Mouse (Mus musculus) cerebellum, postnatal 14 days (tissue): ENCODE data around the gene Kpna7.

Experiments
- DNase-seq, 2 experiments: peaks; one replicate each; pipeline ENCODE4 v3.0.0; 2021; ENCODE audit warnings: mixed read lengths in 2 of 2

Kpna7 gene

DNA sequence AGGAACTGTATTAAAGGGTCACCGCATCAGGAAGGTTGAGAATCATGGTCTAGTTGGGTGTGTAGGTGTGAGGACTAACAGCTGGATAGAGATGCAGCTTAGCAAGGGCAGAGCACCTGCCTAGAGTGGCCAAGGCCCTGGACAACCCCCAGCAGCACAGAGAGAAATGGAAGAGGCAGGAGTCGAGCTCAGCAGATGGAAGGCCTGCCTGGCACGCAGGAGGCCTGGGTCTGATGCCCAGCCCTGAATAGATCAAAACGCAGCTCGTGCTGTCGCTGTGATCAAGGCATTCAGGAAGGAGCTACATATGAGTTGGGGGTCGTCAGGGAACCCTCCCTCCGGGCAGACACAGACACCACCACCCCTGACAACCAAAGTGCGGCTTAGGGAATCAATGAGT lies 125.6 kb downstream of the Kpna7 start:
- DNase-seq, result peak; percentile 69 to 78

DNA sequence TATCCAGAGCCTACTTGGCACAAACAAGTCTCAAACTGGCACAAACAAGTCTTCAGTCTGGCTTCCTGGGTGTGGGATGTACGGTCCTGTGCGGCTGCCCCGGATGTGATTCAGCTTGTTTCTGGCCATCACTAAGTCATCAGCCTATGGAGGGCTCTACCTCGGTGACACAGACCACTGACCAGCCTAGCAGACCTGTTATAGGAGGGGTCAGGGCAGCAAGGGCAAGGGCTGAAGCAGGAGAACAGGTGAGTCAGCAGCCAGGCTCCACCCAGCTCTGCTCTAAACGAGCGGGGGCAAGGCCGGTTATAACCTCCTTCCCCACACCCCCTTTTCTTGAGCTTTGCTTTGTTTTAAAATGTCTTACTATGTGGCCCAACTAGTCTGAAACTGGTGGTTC lies 129.4 kb downstream of the Kpna7 start:
- DNase-seq, result no peak

DNA sequence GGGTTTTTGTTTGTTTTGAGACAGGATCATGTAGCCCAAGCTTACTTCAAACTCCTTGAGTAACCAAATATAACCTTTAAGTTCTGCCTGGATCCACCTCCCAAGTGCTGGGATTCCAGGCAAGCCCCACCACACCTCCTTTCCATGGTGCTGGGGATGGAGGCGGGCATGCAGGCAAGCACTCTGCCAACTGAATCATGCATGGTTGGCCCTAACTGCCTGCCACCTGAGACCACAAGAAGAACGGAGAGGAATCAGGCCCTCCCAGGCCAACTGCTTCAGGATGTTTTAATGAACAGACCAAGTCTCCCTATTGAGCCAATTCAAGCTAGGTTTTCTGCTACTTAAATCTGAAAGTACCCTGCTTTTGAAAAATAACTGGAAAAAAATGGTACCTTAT lies 131.2 kb downstream of the Kpna7 start:
- peak in 1 of 2 experiments; percentile 46 for DNase-seq

DNA sequence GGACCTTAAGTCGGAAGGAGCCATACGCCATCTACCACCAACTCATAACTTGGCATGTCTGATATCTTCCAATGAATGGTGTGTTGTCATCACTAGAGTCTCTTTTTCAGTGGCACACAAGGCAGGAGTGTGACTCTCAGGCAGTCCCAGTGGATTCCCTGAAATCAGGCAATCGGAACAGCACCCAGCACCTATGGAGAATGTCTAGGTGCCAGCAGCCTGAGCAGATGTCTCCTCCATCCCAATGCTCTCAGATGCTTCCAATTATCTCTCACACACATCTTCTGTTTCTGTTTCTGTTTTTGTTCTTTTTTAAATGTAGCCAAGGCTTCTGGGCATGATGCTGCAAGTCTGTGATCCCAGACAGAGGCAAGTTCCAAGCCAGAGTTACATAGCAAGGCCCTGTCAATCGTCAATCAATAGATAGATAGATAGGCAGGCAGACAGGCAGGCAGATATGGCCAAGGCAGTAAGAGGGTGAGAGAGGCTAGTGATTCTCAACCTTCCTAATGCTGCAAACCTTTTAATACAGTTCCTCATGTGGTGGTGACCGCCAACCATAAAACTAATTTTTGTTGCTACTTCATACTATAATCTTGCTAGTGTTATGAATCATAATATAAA lies 133.3 kb downstream of the Kpna7 start:
- DNase-seq, result no peak

DNA sequence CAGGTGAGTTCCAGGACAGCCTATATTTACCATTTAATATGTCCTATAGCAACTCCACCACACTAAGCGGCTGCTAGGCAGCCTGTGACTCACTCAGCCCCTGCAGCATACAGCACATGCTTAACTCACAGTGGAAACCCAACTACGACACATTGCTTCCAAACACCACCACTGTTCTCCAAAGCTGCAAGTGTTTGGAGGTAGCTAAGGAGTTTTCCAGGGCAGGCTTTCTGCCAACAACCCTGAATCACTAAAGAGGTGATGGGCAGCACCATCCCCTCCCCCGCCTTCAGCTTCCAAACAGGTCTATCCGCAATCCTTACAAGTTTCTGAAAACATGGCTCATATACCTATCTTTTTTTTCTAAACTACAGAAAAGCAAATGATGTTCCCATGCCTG lies 134.0 kb downstream of the Kpna7 start:
- DNase-seq, result no peak

DNA sequence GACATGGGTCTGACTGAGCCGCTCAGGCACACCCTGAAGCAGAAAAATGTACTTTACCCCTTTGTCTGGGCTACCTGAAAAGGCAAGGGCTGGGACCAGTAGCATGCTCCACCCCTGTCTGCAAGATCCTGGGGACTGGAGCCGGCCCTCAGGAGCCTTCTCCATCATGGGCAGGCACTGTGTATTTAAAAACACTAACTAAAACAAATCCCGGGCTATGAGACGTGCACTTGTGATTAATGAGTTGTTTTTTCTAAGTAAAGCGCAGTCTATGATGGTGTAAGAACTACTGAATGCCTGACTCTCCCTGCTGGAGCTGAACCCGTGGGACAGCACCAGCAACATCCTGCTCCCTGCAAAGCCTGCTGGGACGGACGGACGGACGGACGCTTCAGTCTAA lies 135.4 kb downstream of the Kpna7 start:
- DNase-seq, result no peak

DNA sequence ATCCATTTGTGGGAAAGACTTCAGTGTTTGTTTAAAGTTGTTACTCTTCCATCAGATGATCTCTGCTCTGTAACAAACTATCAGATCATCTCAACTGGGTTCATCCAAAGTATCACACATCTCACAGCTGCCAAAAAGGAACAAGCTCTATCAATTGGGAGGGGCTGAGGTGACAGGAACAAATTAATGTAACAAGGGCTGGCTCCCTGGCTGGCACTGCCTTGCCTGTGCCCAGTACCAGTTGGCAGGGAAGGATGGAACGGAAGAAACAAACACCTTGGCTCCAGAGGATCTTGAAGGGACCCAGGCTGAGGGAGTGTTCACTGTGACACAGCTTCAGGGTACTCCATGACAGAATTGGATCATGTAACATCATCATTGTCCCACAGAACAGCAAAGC lies 135.8 kb downstream of the Kpna7 start:
- DNase-seq, result no peak

DNA sequence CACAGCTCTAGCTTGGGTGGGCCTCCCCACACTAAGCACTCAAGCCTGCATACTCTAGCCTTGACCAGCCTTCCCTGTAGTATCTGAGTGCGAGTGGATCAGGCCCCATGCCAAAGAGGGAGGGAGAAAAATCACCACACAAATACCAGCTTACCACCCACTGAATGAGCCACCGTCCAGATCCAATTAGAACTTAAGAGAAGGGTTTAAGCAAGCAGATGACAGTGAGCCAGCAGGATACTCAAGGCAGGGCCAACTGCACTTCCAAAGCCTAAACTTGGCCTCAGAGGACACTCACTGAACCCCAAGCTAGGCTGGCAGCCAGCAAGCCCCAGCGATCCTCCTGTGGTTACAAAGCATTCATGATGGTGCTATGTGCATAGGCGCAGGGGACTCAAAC lies 137.8 kb downstream of the Kpna7 start:
- DNase-seq, result peak; percentile 68 to 76

DNA sequence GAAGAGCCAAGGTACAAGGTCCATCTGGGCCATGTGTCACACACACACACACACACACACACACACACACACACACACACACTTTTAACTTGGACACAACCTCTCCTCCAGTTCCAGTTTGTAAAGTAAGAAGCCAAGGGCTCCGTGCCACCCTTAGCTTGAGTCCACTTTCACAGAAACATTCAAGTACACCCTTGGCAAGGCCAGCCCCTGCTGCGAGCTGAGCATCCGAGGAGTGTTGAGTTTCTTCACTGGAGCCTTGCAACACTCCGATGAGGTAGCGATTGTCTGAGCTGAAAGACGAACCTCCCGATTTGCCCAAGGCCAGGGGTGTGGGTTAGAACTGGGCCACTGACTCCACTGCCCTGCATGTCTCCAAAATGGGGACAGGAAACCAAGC lies 138.9 kb downstream of the Kpna7 start:
- no peak for DNase-seq

DNA sequence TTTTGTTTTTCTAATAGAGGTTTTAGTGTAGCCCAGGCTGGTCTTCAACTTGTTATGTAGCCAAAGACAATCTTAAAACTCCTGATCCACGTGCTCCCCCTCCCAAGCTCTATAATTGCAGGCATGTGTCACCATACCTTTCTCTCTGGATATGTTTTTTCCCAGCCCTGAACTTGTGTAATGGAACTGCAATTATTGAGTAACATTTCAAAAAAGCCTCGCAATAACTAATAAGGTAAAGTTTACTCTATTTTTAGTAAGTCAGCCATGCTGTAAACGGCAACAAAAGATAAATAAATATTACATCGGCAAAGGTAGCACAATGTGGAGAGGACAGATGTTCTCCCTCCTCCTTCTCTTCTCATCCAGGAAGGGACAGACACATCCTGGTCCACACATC lies 139.5 kb downstream of the Kpna7 start:
- DNase-seq, result no peak

DNA sequence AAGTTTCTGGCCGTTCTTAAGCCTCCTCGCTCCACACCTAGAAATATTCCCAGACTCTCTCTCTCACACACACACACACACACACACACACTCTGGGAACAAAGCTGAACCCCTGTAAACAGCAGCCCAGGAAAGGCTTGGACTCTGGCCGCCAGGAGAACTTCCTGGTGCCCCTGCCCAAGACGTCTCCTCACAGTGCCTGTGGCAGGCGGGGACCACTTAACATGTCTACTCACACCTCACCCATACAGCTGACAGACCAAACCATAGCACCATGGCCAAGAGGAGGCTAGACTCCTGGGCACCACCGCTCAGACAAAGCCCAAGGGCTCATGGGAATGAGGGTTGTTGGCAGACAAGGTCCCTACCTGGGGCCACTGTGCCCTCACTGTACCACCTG lies 140.5 kb downstream of the Kpna7 start:
- DNase-seq, result no peak

DNA sequence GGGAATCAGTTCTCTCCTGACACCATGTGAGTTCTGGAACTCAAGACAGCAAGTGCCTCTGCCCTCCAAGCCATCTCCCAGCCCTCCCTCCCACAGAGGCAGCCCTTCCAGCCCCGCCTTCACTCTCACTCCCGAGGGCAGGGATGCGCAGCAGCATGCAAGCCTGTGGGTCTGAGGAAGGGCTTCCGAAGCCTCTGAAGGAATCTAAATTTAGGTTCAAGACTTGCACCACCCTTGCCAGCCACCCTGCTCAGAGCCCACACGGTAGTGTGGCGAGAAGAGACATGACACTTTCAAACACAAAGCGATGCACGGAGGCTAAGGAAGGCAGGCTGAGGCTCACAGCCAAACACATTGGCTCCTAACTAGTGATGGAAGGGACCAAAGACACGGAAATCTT lies 141.4 kb downstream of the Kpna7 start:
- DNase-seq, result peak in 1 of 2 experiments; percentile 35

DNA sequence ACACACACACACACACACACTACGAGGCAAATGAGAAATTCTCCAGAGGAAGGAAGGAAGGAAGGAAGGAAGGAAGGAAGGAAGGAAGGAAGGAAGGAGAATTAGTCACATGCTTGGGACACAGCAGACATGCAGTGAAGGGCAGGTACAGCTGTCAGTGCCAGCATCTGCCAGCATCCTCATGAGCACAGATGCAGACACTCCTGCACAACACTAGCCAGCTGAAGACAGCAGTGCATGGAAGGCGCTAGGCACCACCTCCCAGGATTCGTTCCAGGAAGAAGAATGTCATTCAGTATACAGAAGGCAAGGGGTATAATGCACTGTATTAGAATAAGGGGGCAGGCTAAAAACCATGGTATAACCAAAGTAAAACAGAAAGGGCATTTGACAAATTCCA lies 142.9 kb downstream of the Kpna7 start:
- no peak for DNase-seq

DNA sequence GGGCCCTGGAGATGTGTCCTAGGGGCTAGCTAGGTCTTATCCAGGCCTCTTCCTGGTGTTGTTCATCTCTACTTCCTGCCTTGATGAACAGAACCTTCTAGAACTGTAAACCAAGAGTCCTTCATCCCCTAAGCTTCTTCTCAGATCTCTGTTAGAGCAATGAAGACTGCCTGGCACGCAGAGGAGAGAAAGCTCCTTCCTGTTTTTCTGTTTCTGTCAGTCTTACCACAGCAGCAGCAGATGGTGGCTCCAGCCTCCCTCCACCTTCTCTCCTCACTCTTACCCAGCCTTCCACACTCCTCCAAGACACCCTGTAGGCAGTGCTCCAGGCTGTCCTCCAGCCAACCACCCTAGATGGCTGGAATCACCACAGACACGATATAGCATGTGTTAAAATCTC lies 146.5 kb downstream of the Kpna7 start:
- DNase-seq, result no peak
